Mouse (Mus musculus): ENCODE data around the gene Ppil6.

DNA sequence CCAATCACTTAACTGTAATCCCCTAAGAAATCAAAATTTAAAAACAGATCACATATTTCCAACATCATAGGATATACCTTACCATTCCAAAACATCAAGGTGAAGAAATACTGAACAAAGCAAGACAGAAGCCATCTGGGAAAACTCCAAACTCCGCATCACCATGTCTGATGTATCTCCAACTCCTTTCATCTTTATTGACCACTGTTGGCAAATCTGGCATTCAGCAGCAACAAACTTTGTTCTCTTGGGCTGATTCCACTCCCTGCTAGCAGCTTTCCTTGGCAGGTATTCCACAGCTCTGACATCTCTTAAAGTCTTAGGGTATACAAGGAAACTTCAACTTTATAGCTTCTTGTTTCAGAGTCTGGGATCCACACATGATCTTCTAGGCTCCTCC, 68.2 kb downstream of the Ppil6 start:
- no peak for TF ChIP-seq CTCF (IDR thresholded peaks at IDR 0.05; ENCODE audit: borderline replicate concordance, control insufficient read depth, extremely low read depth, insufficient read depth, low read length, poor library complexity)
- TF ChIP-seq POLR2A (IDR thresholded peaks at IDR 0.05; ENCODE audit: control insufficient read depth, extremely low read depth, insufficient read depth, low read length, poor library complexity), result no peak

Measured in thymus, adult 2 months (tissue).